Mouse (Mus musculus) bone marrow, adult 2 months (tissue): ENCODE results near the gene Actn1. TPM values are rescaled to one million over a fixed set of nuclear protein-coding genes. Genes with fewer than 3 reads are reported as not detected.
"Not testable (repeated sequence)": the region's sequence is repeated elsewhere in the genome, so short reads cannot be mapped to it uniquely, and the experiment has no call there.

Experiments used
- H3K27ac ChIP-seq: fragments of 200-500 bp; 2 replicates; pipeline ENCODE4 v1.5.1; 2012; ENCODE audit warnings: low read depth, mild to moderate bottlenecking, control low read depth, inconsistent platforms, low read length; ENCODE audit not compliant: control insufficient read depth, poor library complexity, insufficient read depth
- H3K4me1 ChIP-seq: fragments of 200-500 bp; 2 replicates; pipeline ENCODE4 v1.6.1; 2011; ENCODE audit warnings: low read length; ENCODE audit not compliant: control insufficient read depth, insufficient read depth
- H3K4me3 ChIP-seq: fragments of 200-500 bp; replicated peaks from 2 replicates; pipeline ENCODE3; 2011; ENCODE audit warnings: mild to moderate bottlenecking, low read depth, low read length, control low read depth; ENCODE audit not compliant: control insufficient read depth
- CTCF ChIP-seq: fragments of 200-500 bp; IDR thresholded peaks from 2 replicates; pipeline ENCODE4 v1.5.1; 2011; ENCODE audit warnings: low read length, control low read depth; ENCODE audit not compliant: control insufficient read depth, insufficient read depth
- POLR2A ChIP-seq: fragments of 200-500 bp; IDR thresholded peaks from 2 replicates; pipeline ENCODE4 v1.6.1; 2011; ENCODE audit warnings: low read depth, mild to moderate bottlenecking, control low read depth, low read length, borderline replicate concordance; ENCODE audit not compliant: control insufficient read depth
- WGBS: fragments of 180-500 bp; shearing (Covaris S2); methylation state at CpG from one replicate; pipeline ENCODE4 v1.1.7; 2018; 5-methylcytosine and 5-hydroxymethylcytosine counted together
- polyA plus RNA-seq: library from polyadenylated mRNA; stranded (reverse); fragments of >200 nt; gene quantifications from 2 replicates; pipeline ENCODE4 v1.2.4, GENCODE M21; 2011; ENCODE audit warnings: low replicate concordance; ENCODE audit not compliant: missing spikeins, insufficient read depth, insufficient read length

The Actn1 gene
- polyA plus RNA-seq, 1 experiment: 70.6 TPM

DNA sequence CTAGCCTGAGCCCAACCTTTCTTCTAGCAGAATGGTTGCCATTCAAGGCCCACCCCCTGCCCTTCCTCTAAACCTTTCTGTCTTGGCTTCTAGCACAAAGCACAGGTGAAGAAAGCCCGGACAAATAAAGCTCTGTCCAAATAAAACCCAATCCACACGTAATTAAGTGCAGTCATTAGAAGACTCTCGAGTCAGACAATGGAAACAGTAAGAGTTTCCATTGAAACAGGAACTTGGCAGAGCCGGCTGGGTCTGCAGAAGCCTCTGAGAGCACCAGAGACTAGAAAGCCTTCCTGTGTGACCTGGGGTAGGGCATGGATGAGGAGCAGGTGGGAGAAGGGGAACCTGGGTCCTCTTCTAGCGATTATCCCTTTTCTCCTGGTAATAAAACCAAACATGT is 25.7 kb upstream of the Actn1 start:
- TF ChIP-seq POLR2A: no peak
- TF ChIP-seq CTCF: no peak
- H3K4me1 ChIP-seq: peaks cover 1% of the 10 kb centered on the region; the same call in 1 of the 2 replicates
- 31% methylated on average over 5 of the region's 5 CpGs for WGBS
- H3K27ac ChIP-seq: no peak overlapping the region
- no peak overlapping the region for H3K4me3 ChIP-seq

GRCm38 (mm10) chr12:80284251-80284650 is 24.1 kb upstream of the Actn1 start:
- H3K27ac ChIP-seq, H3K4me1 ChIP-seq, H3K4me3 ChIP-seq: not testable (repeated sequence)
- WGBS: 84% methylated on average over 2 of the region's 2 CpGs

- WGBS: 79% methylated on average over 10 of the region's 10 CpGs
- H3K4me3 ChIP-seq: no peak overlapping the region
- TF ChIP-seq POLR2A (no peak), CTCF (no peak)
- no peaks in the 10 kb centered on the region for H3K4me1 ChIP-seq
- no peak overlapping the region for H3K27ac ChIP-seq
Measured at GRCm38 (mm10) chr12:80278866-80279265, 18.7 kb upstream of the Actn1 start.

DNA sequence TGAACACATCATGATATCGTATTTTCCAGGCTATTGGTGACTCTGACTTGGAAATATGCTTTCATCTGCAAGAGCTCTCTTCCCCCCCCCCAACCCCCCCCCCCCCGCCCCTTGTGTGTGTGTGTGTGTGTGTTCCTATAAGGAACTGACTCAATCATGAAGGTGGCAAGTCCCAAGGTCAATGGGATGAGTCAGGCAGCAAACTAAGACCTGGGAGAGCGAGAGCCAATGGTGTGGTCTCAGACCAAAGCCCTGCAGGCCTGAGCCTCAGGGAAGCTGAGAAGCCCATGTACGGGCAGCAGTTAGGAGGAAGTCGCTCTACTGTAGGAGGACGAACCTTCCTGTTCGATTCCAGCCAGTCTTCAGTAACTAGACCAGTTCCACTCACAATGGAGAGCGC is 17.3 kb upstream of the Actn1 start:
- TF ChIP-seq CTCF: no peak
- no peak for TF ChIP-seq POLR2A
- WGBS: 71% methylated on average over 8 of the region's 8 CpGs
- H3K4me3 ChIP-seq: no peak overlapping the region

DNA sequence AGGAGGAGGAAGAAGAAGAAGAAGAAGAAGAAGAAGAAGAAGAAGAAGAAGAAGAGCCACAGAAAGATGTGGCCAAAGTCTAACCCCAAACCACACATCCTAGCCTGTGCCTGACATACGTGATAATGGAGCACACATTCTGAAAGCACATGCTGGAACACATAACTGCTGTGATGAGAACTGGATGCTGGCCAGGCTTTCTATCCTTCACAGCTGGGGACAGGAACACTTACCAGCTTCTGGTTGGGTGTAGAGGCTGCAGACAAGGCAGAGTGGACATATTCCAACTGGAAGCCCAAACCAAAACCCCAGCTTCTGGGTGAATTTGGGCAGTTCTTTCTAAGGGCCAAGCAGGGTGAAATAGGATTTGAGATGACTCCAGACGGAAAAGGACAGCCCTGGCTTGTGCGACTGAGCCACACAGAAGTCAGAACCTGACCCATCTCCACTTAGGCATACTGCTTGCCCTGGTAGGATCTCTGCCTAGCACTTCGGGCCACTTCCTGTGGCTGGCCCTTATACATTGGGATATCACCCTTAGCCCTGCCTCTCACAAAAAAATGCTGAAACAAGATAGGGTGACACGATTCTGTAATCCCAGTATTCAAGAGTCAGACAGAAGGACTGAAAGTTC is 15.1 kb upstream of the Actn1 start:
- H3K4me1 ChIP-seq: no peaks in the 10 kb centered on the region
- no peak overlapping the region for H3K4me3 ChIP-seq
- WGBS: 68% methylated on average over 5 of the region's 5 CpGs
- TF ChIP-seq CTCF (no peak), POLR2A (no peak)
- no peak overlapping the region for H3K27ac ChIP-seq

More for the DNA sequence above, 17.3 kb upstream of the Actn1 start:
- Histone ChIP-seq H3K27ac (no peak overlapping the region), H3K4me1 (no peaks in the 10 kb centered on the region)

GRCm38 (mm10) chr12:80273020-80273686 is 13.0 kb upstream of the Actn1 start:
- TF ChIP-seq POLR2A (no peak), CTCF (no peak)
- no peak overlapping the region for H3K27ac ChIP-seq
- H3K4me1 ChIP-seq: no peaks in the 10 kb centered on the region
- WGBS: 45% methylated on average over 10 of the region's 10 CpGs
- no peak overlapping the region for H3K4me3 ChIP-seq

DNA sequence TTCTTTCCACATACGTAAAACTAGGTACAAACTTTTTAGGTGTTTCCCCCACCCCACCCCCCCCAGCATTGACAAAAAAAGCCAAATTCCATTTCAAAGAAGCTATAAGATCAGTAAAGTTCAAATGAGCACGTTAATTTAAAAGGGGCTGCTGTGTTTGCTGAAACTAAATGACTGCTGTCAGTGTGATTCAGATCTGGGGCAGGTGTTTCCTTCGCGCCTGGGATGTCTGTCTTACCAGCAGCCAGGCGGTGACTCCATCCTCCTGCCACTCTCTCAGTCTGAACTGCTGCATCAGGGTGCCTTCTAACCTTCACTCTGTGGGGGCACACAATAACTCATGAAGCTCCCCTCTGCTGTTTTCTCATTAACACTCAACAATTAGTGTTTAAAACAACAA is 11.6 kb upstream of the Actn1 start:
- Histone ChIP-seq H3K4me1 (no peaks in the 10 kb centered on the region), H3K27ac (no peak overlapping the region), H3K4me3 (no peak overlapping the region)
- WGBS: 53% methylated on average over 5 of the region's 5 CpGs
- TF ChIP-seq CTCF (no peak), POLR2A (no peak)

GRCm38 (mm10) chr12:80270924-80271323 is 10.8 kb upstream of the Actn1 start:
- TF ChIP-seq CTCF (no peak), POLR2A (no peak)
- H3K4me3 ChIP-seq: no peak overlapping the region
- no peak overlapping the region for H3K27ac ChIP-seq
- H3K4me1 ChIP-seq: no peaks in the 10 kb centered on the region
- WGBS: 64% methylated on average over 3 of the region's 3 CpGs

GRCm38 (mm10) chr12:80269303-80269702 is 9.1 kb upstream of the Actn1 start:
- Histone ChIP-seq H3K4me1 (no peaks in the 10 kb centered on the region; the same call in 1 of the 2 replicates), H3K4me3 (no peak overlapping the region), H3K27ac (no peak overlapping the region)
- 81% methylated on average over 2 of the region's 2 CpGs for WGBS
- no peak for TF ChIP-seq CTCF
- TF ChIP-seq POLR2A: no peak
